Mouse (Mus musculus) kidney, adult 2 months (tissue): ENCODE measurements around the gene Elovl2.

Source experiments
- CTCF ChIP-seq: fragments of 200-500 bp; conservative IDR thresholded peaks from 2 replicates; pipeline ENCODE4 v1.5.1; 2011; ENCODE audit warnings: low read depth, mild to moderate bottlenecking, control low read depth, low read length, moderate library complexity, mixed read lengths; ENCODE audit not compliant: insufficient read depth, insufficient read length
- POLR2A ChIP-seq: fragments of 200-500 bp; IDR thresholded peaks from one replicate; pipeline ENCODE4 v1.6.1; 2011; ENCODE audit warnings: low read depth, low read length, control low read depth

GRCm38 (mm10) chr13:41134901-41135300, 85.3 kb downstream of the Elovl2 start:
- TF ChIP-seq CTCF (peak; percentile 83), POLR2A (no peak)
